Mouse (Mus musculus) mesoderm, embryonic 11.5 days (tissue): Measurements from ENCODE around the gene Arpc5l.

ENCODE experiments used
- DNase-seq: peaks from one replicate; pipeline ENCODE4 v3.0.0-alpha.2; 2012; ENCODE audit warnings: low read depth, low spot score

The Arpc5l gene

DNA sequence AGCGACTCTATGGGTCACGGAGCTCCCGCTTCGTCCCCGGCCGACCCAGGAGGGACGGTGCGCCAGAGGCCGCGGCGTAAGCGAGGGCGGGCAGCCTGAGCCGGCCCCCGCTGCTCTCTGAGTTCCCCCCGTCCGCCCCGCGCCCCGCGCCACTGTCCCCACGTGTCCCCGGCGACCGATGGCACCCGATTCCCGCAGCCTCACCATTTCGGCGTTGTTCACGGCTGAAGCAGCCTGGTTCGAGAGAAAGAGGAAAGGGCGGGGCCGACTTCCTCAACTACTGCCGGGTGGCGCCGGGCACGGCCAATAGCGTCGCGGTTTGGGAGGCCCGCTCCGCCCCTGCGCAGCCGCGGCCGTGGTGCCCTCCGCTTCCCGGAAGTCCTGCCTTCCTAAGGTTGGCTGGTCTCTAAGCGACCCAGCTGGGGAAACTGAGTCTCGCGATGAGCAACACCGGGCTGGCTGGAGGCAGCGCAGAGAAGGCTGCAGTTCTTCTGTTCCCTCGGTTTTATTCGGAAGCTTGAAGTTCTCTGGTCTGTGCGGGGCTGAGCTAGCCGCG, at the start of gene Arpc5l:
Arpc5l (plus strand) TSS at position 469 of the 556 bp plus-strand sequence.
- DNase-seq, result peak; percentile 90

DNA sequence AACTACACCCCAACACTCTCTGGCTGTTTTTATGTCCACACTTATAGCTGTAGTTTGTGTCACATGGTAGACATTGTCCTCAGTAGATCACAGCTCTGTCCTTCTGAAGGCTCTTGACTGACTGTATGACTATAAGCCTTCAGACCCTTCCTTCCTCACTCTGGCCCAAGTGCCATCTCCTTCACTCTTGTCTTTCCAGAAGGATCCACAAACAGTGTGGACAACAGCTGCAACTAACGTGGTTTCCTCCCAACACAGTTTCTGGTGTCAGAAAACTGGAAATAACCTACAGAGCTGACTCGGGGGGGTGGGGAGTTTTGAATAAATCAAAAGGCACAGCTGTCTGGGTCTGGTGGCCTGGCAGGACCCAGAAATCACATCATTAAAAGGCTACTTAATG, 49.1 kb upstream of the Arpc5l start:
- no peak for DNase-seq

DNA sequence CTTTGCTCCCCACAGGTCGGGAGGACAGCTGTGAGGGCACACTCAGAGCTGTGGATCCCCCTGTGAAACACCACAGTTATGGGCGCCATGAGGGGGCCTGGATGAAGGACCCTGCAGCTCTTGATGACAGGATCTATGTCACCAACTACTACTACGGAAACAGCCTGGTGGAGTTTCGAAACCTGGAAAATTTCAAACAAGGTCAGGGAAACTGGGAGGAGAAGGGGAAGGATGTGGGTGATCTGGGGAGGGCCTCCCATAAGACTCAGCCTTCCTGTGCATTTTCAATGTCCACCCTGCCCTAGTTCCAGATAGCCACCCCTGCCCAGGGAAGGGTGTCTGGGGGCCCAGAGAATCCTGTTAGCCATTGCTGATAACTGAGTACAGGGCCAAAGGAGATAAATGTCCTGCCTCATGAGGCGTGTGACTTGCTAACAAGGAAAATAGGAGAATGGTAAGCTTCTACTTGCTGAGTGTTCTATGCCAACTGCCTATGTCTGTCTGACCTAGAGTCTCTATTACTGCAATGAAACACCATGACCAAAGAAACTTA, 47.4 kb upstream of the Arpc5l start:
- no peak for DNase-seq

DNA sequence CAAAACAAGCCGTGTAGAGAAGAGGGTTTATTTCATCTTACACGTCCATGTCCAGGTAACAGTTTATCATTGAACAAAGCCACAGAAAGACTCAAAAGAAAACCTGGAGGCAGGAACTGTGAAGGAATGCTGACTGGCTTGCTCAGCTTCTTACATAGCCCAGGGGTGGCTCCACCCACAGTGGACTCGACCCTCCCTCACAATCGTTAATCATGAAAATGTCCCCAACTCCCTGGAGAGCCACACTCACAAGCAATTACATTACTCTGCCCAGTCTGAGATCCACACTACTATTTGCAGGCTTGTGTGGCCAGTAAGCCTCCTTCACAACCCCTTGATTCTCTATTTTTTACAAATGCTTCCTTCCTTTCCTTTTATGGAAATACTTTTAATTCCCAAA, 41.0 kb upstream of the Arpc5l start:
- peak; percentile 82 for DNase-seq

DNA sequence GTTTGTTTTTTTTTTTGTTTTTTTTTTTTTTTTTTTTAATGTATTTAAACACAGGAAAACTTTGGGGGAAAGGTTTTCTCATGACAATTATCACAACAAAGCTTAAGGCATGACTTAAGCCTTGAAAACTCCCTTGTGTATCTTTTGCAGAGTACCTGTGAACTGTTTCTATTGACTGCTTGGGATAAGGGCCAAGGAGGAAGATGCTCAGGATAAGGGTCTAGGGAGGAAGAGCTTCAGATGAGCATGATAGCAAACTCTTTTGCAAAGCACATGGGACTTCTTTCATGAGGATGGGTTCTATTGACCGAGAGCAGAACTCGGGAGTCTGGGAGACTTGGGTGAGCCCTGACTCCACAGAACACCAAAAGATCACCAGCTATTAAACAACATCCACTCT, 35.5 kb upstream of the Arpc5l start:
- no peak for DNase-seq

DNA sequence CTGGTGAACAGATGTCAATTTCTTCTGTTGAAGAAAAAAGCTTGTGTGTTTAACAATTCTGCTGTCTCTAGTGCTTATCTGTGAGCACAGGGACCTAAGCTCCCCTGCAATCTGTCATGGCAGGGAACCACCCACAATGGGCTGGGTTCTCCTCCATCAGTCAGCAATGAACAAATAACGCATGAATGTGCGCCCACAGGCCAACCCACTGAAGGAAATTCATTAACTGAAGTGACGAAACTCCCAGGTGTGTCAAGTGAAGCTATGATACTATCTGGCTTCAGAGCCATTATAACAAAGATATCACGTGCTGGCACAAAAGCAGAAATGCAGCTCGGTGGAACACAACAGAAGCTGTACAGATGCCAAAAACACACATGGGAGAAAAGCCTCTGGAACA, 35.1 kb upstream of the Arpc5l start:
- no peak for DNase-seq

DNA sequence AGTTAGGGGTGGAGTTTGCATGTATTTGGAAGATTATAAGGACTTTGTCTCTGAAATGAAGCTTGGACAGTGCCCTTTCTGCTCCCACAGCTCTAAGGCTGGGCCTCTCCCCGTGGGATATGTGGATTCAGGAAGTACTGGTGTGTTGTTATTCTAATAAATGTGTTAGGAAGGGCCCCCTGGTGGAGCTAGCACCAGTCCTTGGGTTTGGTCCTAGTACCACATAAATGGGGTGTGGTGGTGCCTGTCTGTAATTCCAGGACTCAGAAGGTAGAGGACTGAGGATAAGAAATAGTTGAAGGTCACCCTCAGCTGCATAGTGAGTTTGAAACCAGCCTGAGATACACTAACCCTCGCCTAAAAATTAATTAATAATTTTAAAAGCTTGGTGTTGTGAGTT, 31.9 kb upstream of the Arpc5l start:
- DNase-seq, result no peak

DNA sequence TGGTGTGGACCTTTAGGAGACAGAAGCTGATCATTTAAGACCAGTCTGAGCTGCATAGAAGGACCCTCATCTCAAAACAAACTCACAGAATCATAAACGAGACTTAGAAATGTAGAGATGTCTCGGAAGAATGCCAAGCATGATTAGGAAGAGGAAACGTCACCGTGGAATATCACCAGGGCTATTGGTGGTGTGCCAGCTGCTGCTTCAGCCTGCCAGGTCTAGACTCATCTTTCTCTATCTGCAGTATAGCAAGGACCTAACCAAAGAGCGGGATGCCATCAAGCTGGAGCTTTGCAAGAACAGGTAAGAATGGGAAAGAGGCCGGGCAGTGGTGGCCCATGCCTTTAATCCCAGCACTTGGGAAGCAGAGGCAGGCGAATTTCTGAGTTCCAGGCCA, 31.4 kb upstream of the Arpc5l start:
- no peak for DNase-seq

DNA sequence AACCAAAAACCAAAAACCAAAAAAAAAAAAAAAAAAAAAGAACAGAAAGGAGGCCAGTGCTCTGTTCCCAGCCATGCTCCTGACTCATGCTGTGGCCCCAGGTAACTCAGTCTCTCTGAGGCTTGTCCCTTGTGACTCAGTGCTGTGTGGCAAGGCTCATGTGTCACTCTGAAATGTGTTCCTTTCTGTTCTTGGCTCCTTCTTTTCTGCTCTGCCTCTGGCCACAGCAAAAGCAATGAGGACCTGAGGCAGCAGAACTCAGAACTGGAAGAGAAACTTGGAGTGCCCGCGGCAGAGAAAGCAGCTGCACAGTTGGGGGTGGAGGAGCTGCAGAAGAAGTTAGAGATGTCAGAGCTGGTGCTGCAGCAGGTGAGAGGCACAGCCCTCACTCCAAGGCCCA, 31.0 kb upstream of the Arpc5l start:
- DNase-seq, result no peak

DNA sequence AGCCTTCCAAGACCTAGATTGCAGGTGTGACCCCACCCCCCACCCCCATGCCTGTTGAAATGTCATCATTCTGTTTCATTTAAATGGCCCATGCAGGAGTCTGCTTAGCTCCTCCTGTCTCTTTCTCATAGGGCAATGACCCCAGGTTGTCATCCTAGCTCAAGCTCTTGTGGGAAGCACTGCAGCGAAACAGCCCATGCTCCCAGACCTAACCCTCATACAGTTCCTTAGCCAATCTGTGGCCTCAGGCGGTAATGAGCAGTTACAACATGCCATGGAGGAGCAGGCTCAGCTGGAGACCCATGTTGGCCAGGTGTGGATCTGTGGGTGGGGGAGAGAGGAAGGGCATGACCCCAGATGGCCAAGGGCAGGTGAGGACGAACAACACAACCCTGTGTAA, 30.0 kb upstream of the Arpc5l start:
- DNase-seq, result no peak

DNA sequence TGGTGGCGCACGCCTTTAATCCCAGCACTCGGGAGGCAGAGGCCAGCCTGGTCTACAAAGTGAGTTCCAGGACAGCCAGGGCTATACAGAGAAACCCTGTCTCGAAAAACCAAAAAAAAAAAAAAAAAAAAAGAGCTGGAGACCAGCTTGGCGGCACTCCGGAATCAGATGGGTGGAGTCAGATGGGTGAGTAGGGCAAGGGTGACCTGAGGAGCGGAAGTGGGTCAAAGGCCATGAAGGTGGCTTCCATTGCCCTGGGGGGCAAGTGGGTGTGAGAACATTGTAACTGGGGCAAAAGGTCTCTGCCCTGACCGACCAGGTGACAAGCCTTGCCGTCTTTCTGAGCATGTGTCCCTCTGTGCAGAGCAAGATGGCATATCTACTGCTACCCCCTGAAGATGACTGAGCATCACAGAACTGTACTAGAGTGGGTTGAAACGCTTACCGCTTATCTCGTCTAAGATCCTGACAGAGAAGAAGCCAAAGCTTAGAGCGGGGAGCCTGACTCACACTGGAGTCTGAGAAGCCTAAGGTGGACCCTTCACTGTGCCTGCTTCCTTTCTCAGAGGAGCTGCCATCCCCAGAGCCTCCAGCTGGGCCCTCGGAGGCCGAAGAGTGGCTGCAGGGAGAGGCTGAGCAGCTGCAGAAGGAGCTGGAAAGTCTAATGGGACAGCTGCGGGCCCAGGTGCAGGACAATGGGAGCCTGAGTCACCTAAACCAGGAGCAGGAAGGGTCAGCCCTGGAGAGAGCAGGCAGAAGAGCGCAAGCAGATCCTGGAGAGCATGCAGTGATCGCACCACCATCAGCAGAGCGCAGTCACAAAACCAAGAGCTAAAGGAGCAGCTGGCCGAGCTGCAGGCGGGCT, 29.0 kb upstream of the Arpc5l start:
- no peak for DNase-seq

DNA sequence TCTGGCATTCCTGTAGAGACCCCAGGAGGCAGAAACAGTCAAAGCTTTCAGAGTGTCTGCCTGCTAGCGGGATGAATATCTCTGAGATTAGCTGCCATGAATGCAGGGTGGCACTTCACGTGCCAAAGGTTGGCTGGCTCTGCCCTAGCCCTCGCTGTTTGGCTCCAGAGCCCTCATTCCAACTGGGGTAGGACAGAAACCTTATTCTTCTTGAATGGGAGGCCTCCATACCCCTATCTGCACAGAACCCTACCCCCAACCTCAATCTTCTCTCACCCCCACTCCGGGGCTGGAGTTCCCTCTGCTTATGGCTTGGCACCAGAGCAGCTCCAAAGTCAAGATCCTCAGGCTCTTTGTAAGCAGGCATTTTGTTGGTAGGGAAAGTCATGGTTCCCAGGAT, 27.3 kb upstream of the Arpc5l start:
- no peak for DNase-seq

DNA sequence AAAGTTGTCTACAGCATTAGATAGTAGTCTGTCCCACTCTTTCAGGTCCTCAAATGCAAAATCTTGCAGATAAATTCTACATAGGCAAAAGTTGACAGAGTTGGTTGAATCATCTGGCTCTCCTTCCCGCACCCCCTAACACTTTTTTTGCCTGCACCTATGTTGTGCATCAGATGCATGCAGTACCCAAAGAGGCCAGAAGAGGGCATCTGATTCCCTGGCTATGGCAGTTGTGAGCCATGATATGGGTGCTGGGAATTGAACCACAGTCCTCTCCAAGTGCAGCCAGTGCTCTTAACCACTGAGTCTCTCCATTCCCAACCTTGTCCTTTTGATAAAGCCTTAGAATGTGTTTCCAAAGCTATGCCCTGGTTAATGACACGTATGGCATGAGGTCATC, 21.7 kb upstream of the Arpc5l start:
- DNase-seq, result no peak

DNA sequence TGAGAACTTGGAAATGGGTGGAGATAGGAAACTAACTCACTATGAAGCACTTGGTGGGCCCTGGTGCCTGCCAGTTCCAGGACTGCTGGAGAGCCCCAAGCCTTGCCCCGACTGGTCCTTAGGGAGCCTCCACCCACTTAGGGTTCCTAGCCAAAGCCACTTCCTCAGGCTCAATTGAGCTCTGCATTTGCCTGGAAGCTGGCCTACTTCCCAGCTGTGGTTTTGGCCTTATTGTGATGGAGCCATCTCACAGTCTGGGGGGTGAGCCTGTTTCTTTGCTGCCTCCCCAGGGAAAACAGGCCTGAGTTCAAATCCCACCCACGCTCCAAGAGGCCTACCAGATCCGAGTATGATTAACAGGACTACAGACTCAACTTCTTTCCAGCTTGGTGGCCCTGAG, 18.6 kb upstream of the Arpc5l start:
- no peak for DNase-seq

DNA sequence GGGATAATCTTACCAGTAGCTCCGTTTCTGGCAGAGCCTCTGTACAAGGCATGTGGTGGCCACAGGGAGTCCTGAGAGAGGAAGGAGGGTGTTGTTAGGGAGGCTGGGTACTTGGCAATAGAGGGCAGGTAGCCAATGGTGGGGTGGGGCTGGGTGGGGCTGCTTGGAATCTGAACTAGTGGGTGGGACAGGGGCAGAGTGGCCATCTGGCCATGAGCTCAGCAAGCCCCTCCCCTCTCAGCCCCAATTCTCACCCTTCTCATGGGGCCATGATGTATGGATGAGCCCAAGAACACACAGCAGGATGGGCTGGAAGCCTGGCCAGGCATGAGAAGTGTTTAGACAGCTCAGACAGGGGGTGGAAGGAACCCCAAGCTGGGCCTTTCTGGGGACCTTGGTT, 17.8 kb upstream of the Arpc5l start:
- no peak for DNase-seq

DNA sequence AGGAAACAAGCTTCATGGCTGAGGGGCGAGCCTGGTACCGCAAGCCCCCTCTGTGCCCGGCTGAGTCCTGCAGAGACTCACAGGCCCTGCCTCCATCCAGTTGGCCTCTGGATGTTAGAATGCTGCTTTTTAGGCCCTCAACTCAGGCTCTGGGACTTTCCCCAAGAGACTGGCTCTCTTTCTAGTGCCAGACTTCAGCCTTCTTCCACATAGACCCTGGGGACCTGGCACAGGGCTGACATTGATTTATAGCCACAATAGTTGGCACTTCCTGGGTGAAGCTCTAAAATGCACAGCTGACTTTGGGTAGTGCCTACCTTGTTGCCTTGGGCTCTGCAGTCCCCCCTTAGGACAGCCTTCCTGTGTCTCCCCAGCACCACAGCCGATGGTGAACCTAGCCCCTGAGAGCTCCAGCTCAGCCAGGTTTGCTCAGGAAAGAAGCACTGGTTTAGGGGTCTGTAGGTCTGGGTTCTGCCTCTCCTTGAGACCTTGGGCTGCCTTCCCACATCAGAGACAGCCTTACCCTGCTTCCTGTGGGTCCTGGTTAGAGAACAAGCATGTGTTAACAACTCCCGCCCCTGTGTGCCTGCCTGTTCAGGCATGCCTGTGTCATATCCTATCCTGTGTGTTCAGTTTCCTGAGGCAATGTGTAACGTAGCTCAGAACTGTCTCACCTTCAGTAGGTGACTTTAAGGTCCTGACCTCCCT, 17.2 kb upstream of the Arpc5l start:
- DNase-seq, result no peak

DNA sequence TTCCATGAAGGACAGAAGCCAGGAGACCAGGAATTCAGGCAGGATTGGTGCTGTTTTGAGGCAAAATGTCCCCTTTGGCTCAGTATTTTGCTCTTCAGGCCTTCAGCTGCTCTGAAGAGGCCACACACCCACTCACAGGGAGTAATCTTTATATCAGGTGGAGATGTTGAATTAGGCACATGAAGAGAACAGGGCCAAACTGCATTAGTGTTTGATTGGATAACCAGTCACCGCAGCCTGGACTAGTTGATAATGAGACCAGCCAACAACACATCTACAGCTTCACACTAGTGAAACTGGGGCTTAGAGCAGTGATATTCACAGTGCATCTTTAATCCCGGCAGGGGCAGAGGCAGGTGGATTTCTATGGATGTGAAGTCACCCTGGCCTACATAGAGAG, 16.2 kb upstream of the Arpc5l start:
- no peak for DNase-seq

DNA sequence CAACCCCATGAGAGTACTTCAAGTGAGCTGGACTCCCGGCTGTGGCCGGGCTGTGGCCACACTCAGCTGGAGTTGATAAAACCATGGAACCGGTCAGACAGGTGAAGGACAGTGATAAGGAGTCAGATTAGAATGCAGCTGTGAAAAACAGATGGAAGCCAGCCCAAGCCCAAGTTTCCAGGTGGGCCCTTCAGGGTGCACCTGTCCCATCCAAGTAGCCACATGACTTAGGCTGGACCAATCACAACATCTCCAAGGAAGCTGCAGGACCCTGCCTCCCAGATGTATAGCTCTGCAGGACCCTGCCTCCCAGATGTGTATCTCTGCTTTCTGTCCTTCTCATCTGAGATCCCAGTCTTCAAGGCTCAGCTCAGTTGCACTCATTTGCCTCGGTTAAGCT, 13.1 kb upstream of the Arpc5l start:
- no peak for DNase-seq

DNA sequence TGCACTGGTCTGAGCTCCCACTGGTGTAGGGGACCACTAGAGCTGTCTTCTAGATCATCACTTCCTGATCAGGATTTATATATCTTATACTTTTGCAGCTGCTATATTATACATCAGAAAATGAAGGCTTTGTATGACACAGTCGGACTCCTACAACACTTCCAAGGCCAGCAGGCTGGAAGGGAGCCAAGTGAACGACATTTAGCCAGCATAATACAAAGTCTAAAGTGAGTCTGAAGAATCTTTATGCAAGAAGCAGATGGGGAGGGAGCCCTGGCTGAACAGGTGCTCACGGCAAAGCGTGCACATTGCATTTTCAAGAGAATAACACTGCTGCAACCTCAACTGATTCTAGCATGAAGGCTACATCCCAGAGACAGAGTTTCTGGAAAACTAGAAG, 12.7 kb upstream of the Arpc5l start:
- no peak for DNase-seq

DNA sequence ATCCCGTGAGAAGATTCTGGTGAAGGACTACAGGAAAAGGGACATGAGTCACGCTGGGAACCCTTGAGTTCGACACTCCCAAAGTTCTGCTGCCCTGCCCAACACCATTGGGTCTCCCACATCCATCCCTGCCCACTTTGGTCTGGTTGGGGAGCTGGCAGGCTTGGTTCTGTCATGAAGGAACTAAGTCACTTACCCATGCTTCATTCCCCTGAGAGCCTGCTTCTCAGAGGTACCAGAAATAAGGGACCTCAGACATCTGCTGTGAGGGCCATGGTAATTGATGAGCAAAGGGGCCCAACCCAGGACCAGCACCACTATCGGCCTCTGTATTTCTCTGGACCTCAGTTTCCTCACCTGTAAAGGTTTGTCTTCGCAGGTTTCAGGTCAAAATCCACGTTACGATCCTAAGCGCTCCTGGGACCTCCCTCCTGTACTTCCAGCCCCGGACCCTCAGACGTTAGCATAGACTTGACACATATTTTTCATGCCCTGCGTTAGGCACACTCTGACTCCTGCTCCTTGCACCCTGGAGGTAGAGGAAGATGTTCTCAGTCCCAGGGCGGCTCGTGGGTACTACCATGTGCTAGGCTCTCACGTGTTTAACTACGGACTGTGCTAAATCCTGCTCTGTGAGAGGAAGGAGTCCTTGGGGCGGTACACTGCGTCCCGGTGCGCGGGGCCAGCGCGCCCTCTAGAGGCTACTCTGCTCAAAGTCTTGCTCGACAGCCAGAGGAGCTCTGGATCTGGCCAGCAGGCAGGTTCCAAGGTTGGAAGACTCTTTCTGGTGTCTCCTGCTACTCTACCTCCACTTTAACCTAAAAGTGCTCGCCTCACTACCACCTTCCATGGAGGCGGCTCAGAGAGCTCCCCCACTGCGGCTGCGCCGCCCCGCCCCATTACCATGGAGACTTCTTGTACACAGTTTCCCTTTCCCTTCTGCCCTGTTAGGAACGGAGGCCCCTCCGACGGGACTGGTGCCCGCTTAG, 7.5 kb upstream of the Arpc5l start, which contains the start of gene Wdr38:
Wdr38 (plus strand) TSS at position 91 of the 989 bp plus-strand sequence.
- DNase-seq, result peak; percentile 89

DNA sequence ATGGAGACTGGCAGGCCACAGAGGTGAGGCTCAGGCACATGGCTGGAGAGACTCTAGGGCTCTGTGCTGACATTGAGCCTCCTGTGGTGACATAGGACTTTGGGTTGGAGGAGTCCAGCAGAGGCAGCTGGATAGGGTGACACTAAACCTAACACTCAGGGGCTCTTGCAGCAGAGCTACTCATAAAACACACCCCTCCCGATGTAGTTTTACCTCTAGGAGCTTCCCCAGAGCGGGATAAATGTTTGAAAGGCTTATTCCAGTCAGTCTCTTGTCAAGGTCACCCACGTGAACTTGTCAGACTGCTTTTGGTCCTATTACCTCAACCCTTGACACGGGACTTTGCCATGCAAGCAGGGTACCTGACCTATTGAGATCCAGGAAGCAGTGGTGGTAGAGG, 5.8 kb upstream of the Arpc5l start:
- no peak for DNase-seq
